Mouse (Mus musculus) R1 (cell line): ENCODE measurements around the gene Rin1.

ENCODE experiments used
- DNase-seq: peaks from one replicate; pipeline ENCODE4 v3.0.0-alpha.2; 2018; ENCODE audit warnings: low read depth, low spot score

The Rin1 gene

DNA sequence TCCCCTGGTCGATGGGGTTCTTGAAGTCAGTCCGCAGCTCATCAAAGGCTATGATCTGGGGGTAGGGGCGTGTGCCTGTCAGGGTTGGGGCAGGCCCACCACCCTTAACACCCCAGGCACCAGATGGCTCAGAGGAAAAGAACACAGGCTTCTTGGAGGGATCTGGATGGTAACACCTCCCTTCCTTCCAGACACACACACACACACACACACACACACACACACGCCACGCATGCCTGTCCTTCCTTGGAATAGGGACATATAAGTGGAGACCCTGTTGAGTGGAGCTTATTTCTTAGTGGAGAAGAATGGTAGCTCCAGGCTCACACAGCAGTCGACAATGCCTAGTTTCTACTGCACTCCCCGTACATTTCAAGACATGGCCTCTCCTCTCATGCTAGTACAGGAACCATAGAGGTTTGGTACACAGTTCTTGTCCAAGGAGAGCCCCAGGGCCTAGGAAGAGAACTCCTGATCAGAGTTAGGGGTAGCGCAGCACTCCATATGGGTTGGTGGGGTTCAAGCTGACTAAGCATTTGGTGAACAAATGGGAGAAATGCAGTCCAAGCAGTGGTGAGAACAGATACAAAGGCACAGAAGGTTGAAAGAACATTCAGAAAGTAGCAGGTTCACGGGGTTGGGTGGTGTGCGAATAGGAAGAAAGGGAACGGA is 44.6 kb downstream of the Rin1 start:
- no peak for DNase-seq

GRCm38 (mm10) chr19:5095887-5096474 is 45.7 kb downstream of the Rin1 start:
- no peak for DNase-seq

GRCm38 (mm10) chr19:5097521-5098362 is 47.5 kb downstream of the Rin1 start:
- no peak for DNase-seq

GRCm38 (mm10) chr19:5098363-5099143 is 48.3 kb downstream of the Rin1 start, which contains the start of gene Cnih2:
TSS of gene Cnih2 (minus strand) at chr19:5098521.
- DNase-seq, result peak; percentile 59

GRCm38 (mm10) chr19:5106074-5106473 is 55.8 kb downstream of the Rin1 start:
- DNase-seq, result no peak
